Mouse (Mus musculus) myocyte (in vitro differentiated cells): ENCODE data around the gene Bcl2l11. TPM values are rescaled to one million over a fixed set of nuclear protein-coding genes. Genes with fewer than 3 reads are reported as not detected.
"Not testable (repeated sequence)": the region's sequence is repeated elsewhere in the genome, so short reads cannot be mapped to it uniquely, and the experiment has no call there.

Source experiments
- H3K27me3 ChIP-seq: one replicate; pipeline ENCODE4 v1.6.1; 2011; ENCODE audit not compliant: control insufficient read depth, insufficient read depth, insufficient read length
- H3K36me3 ChIP-seq: one replicate; pipeline ENCODE4 v1.6.1; 2011; ENCODE audit not compliant: control insufficient read depth, insufficient read depth
- H3K4me2 ChIP-seq: one replicate; pipeline ENCODE4 v1.6.1; 2011; ENCODE audit warnings: low read depth, control low read depth
- H3K4me3 ChIP-seq: one replicate; pipeline ENCODE4 v1.5.1; 2011; ENCODE audit warnings: mild to moderate bottlenecking, control low read depth, moderate library complexity
- H3K79me2 ChIP-seq: one replicate; pipeline ENCODE4 v1.6.1; 2011; ENCODE audit not compliant: control insufficient read depth, insufficient read depth
- H3ac ChIP-seq: one replicate; pipeline ENCODE4 v1.6.1; 2011; ENCODE audit not compliant: control insufficient read depth, insufficient read length
- CEBPB ChIP-seq: IDR thresholded peaks from 2 replicates; pipeline ENCODE4 v1.6.1; 2011; ENCODE audit warnings: mild to moderate bottlenecking, moderate library complexity; ENCODE audit not compliant: poor library complexity, insufficient read depth, severe bottlenecking
- E2F4 ChIP-seq: IDR thresholded peaks from one replicate; pipeline ENCODE4 v1.6.1; 2011; ENCODE audit warnings: mild to moderate bottlenecking, control low read depth, moderate library complexity; ENCODE audit not compliant: insufficient read depth
- MAX ChIP-seq: IDR thresholded peaks from one replicate; pipeline ENCODE4 v1.6.1; 2011; ENCODE audit warnings: low read depth, mild to moderate bottlenecking, control low read depth
- MYOD1 ChIP-seq, 3 experiments: IDR thresholded peaks; one replicate each; pipeline ENCODE4 v1.6.1; 2011; ENCODE audit warnings: control low read depth in 2 of 3, low read depth in 2 of 3, mild to moderate bottlenecking in 2 of 3, moderate library complexity in 1 of 3; ENCODE audit not compliant: insufficient read length in 2 of 3, control insufficient read depth in 1 of 3
- MYOG ChIP-seq, 3 experiments: IDR thresholded peaks; one replicate each; pipeline ENCODE4 v1.6.1; 2011; ENCODE audit warnings: control low read depth in 2 of 3, low read depth in 2 of 3, mild to moderate bottlenecking in 2 of 3; ENCODE audit not compliant: insufficient read length in 2 of 3, control insufficient read depth in 1 of 3, insufficient read depth in 1 of 3
- POLR2A ChIP-seq: IDR thresholded peaks from one replicate; pipeline ENCODE4 v1.6.1; 2011; ENCODE audit warnings: low read depth, mild to moderate bottlenecking, control low read depth, moderate library complexity; ENCODE audit not compliant: insufficient read length
- POLR2AphosphoS2 ChIP-seq: IDR thresholded peaks from one replicate; pipeline ENCODE4 v1.6.1; 2011; ENCODE audit warnings: low read depth, control low read depth; ENCODE audit not compliant: insufficient read length
- REST ChIP-seq: IDR thresholded peaks from one replicate; pipeline ENCODE4 v1.6.1; 2011; ENCODE audit warnings: mild to moderate bottlenecking, control low read depth, moderate library complexity; ENCODE audit not compliant: insufficient read depth, insufficient read length
- SRF ChIP-seq: IDR thresholded peaks from one replicate; pipeline ENCODE4 v1.6.1; 2011; ENCODE audit warnings: low read depth; ENCODE audit not compliant: control insufficient read depth, insufficient read length
- TCF12 ChIP-seq: IDR thresholded peaks from one replicate; pipeline ENCODE4 v1.6.1; 2011; ENCODE audit warnings: mild to moderate bottlenecking, control low read depth; ENCODE audit not compliant: poor library complexity, insufficient read depth, severe bottlenecking
- TCF3 ChIP-seq: IDR thresholded peaks from one replicate; pipeline ENCODE4 v1.6.1; 2011; ENCODE audit warnings: low read depth, control low read depth; ENCODE audit not compliant: insufficient read length
- USF1 ChIP-seq: IDR thresholded peaks from one replicate; pipeline ENCODE4 v1.6.1; 2011; ENCODE audit warnings: low read depth, mild to moderate bottlenecking, control low read depth, moderate library complexity
- polyA plus RNA-seq: library from polyadenylated mRNA; unstranded; fragments of >200 nt; fragmentation: generic; extraction: Trizol; gene quantifications from one replicate; pipeline ENCODE4 v1.2.1, GENCODE M21; 2012; ENCODE audit warnings: missing spikeins

The Bcl2l11 gene
- polyA plus RNA-seq, 1 experiment = 4.9 TPM

DNA sequence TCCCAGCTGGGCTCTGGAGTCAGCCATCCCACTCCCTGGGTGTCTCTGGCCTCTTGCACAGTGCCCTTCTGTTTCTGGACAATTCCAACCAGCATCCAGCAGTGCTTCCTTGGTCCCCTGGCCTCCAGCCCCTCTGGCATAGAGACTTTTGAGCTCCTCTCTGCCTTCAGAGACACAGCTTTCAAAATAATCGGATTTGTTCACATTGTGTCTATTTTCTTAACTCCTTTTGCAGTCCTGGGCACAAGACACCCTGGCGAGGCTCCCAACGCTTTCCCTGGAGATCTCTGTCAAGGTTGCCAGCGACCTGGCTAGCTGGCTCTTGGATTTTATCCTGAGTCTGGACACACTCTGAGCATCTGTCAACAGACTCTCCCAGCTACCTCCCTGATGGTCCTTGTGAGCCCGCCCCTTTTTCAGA is 51.4 kb downstream of the Bcl2l11 start:
- Histone ChIP-seq H3ac (no peak overlapping the region), H3K4me3 (no peak overlapping the region), H3K36me3 (no peaks in the 10 kb centered on the region), H3K79me2 (no peaks in the 10 kb centered on the region), H3K4me2 (no peak overlapping the region), H3K27me3 (no peaks in the 10 kb centered on the region)
- TF ChIP-seq MAX = no peak
- no peak for TF ChIP-seq MYOD1 (IDR thresholded peaks at IDR 0.05; ENCODE audit: control insufficient read depth in 1 of 3, insufficient read length in 2 of 3, low read depth in 2 of 3)
- no peak for TF ChIP-seq POLR2AphosphoS2
- TF ChIP-seq E2F4 = no peak
- TF ChIP-seq CEBPB = no peak
- no peak for TF ChIP-seq TCF3
- TF ChIP-seq MYOG (IDR thresholded peaks at IDR 0.05; ENCODE audit: control insufficient read depth in 1 of 3, insufficient read depth in 1 of 3, insufficient read length in 2 of 3, low read depth in 2 of 3) = no peak

DNA sequence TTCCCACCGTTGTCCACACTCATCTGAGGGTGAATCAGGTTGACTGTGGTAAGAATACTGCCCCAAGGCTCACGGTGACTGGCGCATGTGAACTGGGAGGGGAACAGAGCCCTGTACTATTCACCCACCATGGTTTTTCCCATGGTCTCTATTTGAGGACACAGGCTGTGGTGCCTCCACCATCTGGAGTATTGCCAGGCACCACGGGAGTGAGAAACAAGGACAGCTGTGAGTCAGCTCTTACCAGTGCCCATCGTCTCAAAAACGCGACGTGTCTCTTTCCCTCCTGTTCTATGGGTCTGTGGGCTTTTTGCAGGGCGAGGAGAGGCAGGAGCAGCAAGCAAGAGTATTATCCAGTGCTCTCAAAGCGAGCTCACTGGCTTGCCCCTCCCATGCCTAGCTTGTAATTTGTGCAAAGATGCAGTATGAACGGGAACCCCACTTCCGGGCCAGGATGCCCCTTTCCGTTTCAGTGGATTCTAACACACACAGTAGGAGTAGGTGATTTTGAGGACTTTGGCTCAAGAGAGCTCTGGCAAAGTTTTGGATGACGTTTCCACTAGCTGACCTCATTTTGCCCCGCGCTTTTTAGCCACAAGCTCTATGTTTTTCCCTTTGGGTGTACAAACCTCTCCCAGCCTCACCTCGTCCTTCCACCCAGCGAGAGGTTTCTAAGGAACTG is 53.4 kb downstream of the Bcl2l11 start:
- no peak for TF ChIP-seq MYOG (IDR thresholded peaks at IDR 0.05; ENCODE audit: control insufficient read depth in 1 of 3, insufficient read depth in 1 of 3, insufficient read length in 2 of 3, low read depth in 2 of 3)
- TF ChIP-seq USF1 = no peak
- TF ChIP-seq POLR2A = no peak
- no peak for TF ChIP-seq MYOD1 (IDR thresholded peaks at IDR 0.05; ENCODE audit: control insufficient read depth in 1 of 3, insufficient read length in 2 of 3, low read depth in 2 of 3)
- no peak for TF ChIP-seq MAX
- no peak for TF ChIP-seq SRF
- no peak for TF ChIP-seq POLR2AphosphoS2
- TF ChIP-seq TCF3 = no peak
- no peak for TF ChIP-seq REST
- no peak for TF ChIP-seq E2F4
- TF ChIP-seq CEBPB = no peak
- no peak for TF ChIP-seq TCF12
- Histone ChIP-seq H3K4me3 (no peak overlapping the region), H3K4me2 (peak overlapping the region; percentile 86)

DNA sequence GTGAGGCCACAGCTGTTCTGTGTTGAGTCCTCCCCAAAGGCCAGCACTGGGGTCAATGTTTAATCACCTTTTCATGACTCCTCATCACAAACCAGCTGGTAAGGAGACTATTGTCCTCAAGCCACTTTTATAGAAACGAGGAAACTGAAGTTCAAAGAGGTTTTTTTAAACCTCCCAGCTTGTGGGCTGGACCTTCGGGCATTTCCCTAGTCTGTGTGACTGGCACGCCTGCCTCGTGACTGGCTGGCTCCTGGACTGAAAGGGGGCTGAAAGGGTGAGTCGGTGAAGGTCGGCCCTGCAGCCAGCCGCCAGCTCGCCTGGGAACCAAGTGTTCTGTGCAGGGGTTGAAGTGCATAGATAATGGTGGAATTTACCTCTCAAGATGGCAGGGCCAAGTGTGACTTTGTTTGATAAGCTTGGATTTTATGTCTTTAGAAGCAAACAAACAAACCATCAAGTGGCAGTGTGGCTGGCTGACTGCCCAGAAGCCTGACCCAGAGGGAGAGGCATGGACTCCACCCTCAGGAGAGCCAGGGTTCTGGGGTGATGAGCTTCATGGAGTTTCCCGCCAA is 54.1 kb downstream of the Bcl2l11 start:
- Histone ChIP-seq H3K79me2 (no peaks in the 10 kb centered on the region), H3K36me3 (no peaks in the 10 kb centered on the region), H3K4me3 (no peak overlapping the region), H3K4me2 (peak overlapping the region; percentile 86), H3ac (no peak overlapping the region), H3K27me3 (no peaks in the 10 kb centered on the region)
- TF ChIP-seq POLR2AphosphoS2 (no peak), MYOD1 (IDR thresholded peaks at IDR 0.05; ENCODE audit: control insufficient read depth in 1 of 3, insufficient read length in 2 of 3, low read depth in 2 of 3) (peak in 1 of 3 experiments; percentile 14), TCF12 (no peak), MAX (no peak), SRF (no peak)

More for the DNA sequence above, 53.4 kb downstream of the Bcl2l11 start:
- no peak overlapping the region for H3ac ChIP-seq
- no peaks in the 10 kb centered on the region for H3K27me3 ChIP-seq
- H3K79me2 ChIP-seq = no peaks in the 10 kb centered on the region
- H3K36me3 ChIP-seq = no peaks in the 10 kb centered on the region

DNA sequence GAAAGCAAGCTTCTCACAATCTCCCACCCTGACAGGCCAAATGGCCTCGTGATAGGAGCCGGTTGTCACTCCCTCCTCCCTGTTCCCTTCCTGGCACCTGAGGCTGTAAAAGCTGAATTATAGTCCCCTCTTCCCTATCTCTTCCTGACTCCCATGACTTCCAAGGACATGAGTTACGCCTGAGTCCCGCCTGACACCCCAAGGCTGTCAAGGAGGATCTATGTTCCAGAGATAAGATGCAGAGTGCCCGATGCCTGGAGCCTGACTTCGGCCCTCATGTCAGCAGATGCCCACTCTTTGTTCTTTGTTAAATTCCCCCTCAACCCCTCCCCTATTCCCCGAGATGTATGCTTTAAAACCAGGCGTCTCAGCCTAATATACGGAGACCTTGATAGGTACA is 56.3 kb downstream of the Bcl2l11 start:
- not testable (repeated sequence) for H3ac ChIP-seq, H3K4me2 ChIP-seq, H3K36me3 ChIP-seq, H3K4me3 ChIP-seq, H3K79me2 ChIP-seq, H3K27me3 ChIP-seq

DNA sequence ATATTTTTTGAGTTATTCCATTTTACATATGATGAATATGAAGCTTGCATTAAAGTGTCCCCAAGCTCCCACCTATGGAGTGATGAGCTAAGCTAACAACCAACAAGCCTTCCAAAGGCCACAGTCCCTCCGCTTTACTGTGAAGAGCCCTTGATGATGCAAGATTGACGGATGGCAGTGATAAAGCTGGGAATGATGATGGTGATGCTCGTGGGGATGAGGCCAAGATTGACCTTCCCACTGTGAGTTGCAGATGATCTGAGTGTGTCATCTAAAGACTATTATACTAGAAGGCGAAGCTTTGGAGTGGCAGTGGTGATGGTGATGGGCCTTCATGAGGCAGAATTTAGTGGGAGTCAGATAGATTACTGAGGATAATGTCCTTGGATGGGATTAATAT is 56.9 kb downstream of the Bcl2l11 start:
- Histone ChIP-seq H3K79me2 (no peaks in the 10 kb centered on the region), H3K4me3 (no peak overlapping the region), H3ac (no peak overlapping the region), H3K4me2 (no peak overlapping the region), H3K27me3 (no peaks in the 10 kb centered on the region), H3K36me3 (no peaks in the 10 kb centered on the region)
- TF ChIP-seq POLR2A (no peak), USF1 (no peak), TCF3 (no peak)

DNA sequence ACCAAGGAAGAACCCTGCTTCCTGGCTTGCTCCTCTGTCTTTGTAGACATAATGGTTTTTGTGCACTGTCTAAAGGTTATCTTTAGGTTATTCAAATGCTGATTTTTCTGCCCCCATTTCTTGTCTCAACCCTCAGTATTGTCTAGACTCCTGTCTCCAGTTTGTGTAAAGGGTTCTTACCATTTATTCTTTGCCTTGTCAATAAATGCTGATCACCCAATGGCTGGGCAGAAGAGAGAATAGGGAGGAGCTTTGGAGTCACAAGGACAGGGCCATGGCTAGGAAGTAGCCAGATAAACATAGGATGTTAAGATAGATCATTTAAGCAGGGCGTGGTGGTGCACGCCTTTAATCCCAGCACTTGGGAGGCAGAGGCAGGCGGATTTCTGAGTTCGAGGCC is 57.9 kb downstream of the Bcl2l11 start:
- Histone ChIP-seq H3K79me2 (no peaks in the 10 kb centered on the region), H3K36me3 (no peaks in the 10 kb centered on the region), H3ac (no peak overlapping the region), H3K27me3 (no peaks in the 10 kb centered on the region), H3K4me3 (no peak overlapping the region), H3K4me2 (no peak overlapping the region)
- no peak for TF ChIP-seq TCF3
- no peak for TF ChIP-seq SRF
- TF ChIP-seq MAX = no peak
